In the genomic region with DNA sequence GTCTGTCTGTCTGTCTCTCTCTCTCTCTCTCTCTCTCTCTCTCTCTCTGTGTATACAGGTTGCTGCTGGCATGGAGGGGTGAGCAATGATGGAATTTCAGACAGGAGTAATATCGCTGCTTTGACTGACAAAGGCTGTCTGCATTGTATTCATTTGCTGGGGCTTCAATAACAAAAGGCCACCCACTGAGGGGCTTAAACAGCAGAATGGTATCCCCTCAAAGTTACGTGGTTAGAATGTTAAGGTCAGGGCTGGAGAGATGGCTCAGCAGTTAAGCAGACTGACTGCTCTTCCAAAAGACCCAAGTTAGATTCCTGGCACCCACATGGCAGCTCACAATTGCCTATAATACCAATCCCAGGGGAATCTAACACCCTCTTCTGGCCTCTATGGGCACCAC, we compare ENCODE assay signal across 20 mouse cellular contexts. TPM values are rescaled to one million over a fixed set of nuclear protein-coding genes. Genes with fewer than 3 reads are reported as not detected.
DNase-seq lines count a peak whose midpoint lies in the region; ATAC-seq and TF ChIP-seq lines count a peak whose summit lies in the region.
"Had no signal": no experiment of that assay in that cellular context is flagged by ENCODE, and none has a peak within 500 bp of the region (broad histone marks: within the 10 kb centered on the region; RNA-seq: fewer than 3 reads in every experiment).

No protein-coding gene starts in this region.

- no peak overlapping the region for H3K4me3 ChIP-seq in ES-E14 (ENCODE audit: insufficient read depth in 1 of 2, low read depth in 1 of 2, low read length in 2 of 2, poor library complexity in 1 of 2, severe bottlenecking in 1 of 2)
- no peak overlapping the region for H3K4me3 ChIP-seq in embryonic facial prominence, embryonic 10.5 days
- H3K4me3 ChIP-seq: embryonic facial prominence, embryonic 13.5 days; embryonic facial prominence, embryonic 15.5 days; erythroblast, embryonic 14.5 days; forebrain, embryonic 10.5 days; forebrain, embryonic 13.5 days; forebrain, embryonic 15.5 days had no signal

- intact Hi-C loops in heart, postnatal 25 days (cut with DNase I), result no loop called here

- peaks cover 7 to 8% of the 10 kb centered on the region in 2 experiments; a peak in 3 of 4 replicates for H3K4me1 ChIP-seq in ES-E14 (ENCODE audit: control insufficient read depth in 2 of 2, insufficient read depth in 2 of 2, low read length in 2 of 2, poor library complexity in 1 of 2)
- peaks cover 5% of the 10 kb centered on the region; the same call in 1 of the 2 replicates for H3K4me1 ChIP-seq in embryonic facial prominence, embryonic 10.5 days

- H3K9me3 ChIP-seq in ES-E14 (ENCODE audit: control insufficient read depth, insufficient read depth, low read depth, low read length), result no peaks in the 10 kb centered on the region
- H3K9me3 ChIP-seq in embryonic facial prominence, embryonic 10.5 days, result no peaks in the 10 kb centered on the region
- H3K9me3 ChIP-seq: embryonic facial prominence, embryonic 13.5 days; embryonic facial prominence, embryonic 15.5 days; forebrain, embryonic 10.5 days; forebrain, embryonic 13.5 days; forebrain, embryonic 15.5 days had no signal

- no peaks in the 10 kb centered on the region for H3K36me3 ChIP-seq in ES-E14 (ENCODE audit: control insufficient read depth, insufficient read depth, low read length, poor library complexity, severe bottlenecking)
- no peaks in the 10 kb centered on the region for H3K36me3 ChIP-seq in embryonic facial prominence, embryonic 10.5 days (replicated peaks)
- H3K36me3 ChIP-seq: embryonic facial prominence, embryonic 13.5 days; embryonic facial prominence, embryonic 15.5 days; forebrain, embryonic 10.5 days; forebrain, embryonic 15.5 days had no signal

- H3K27ac ChIP-seq in ES-E14 (ENCODE audit: insufficient read depth, low read depth, low read length, poor library complexity, severe bottlenecking), result no peak overlapping the region
- no peak overlapping the region for H3K27ac ChIP-seq in embryonic facial prominence, embryonic 10.5 days (replicated peaks)
- H3K27ac ChIP-seq: embryonic facial prominence, embryonic 13.5 days; embryonic facial prominence, embryonic 15.5 days; forebrain, embryonic 10.5 days; forebrain, embryonic 13.5 days had no signal

- peak; percentile 18 for DNase-seq in heart, adult 11 months
- DNase-seq in heart, postnatal 25 days (ENCODE audit: low spot score), result no peak
- no peak for DNase-seq in ES-E14 (ENCODE audit: low read depth, low spot score)
- peak; percentile 86 for DNase-seq in ZHBTc4 (ENCODE audit: low read depth, low spot score)
- no peak for DNase-seq in embryonic facial prominence, embryonic 10.5 days (ENCODE audit: low spot score)
- DNase-seq: adrenal gland, adult 2 months; adrenal gland, postnatal 10 days; adrenal gland, postnatal 25 days; cerebellum, adult 11-12 months; cerebellum, adult 2 months; cerebellum, adult 9-10 months; cerebellum, postnatal 10 days; cerebellum, postnatal 25 days had no signal

- in situ Hi-C loops in ES-E14 (cut with MboI; ENCODE audit: low sequenced_read_pairs in 2 of 2, unreplicated experiment in 2 of 2), result loop anchor here in 1 of 2 experiments (25.0 kb wide), 1 partner anchor 152 kb away; no protein-coding TSS in a partner anchor

- WGBS in embryonic facial prominence, embryonic 10.5 days, result 62% methylated on average over 2 of the region's 2 CpGs

- ATAC-seq in cerebellum, adult (ENCODE audit: insufficient number of reproducible peaks, low FRiP score, low TSS enrichment), result no peak
- ATAC-seq: forebrain, embryonic 13.5 days; forebrain, embryonic 15.5 days had no signal

- no peaks in the 10 kb centered on the region for H3K27me3 ChIP-seq in embryonic facial prominence, embryonic 10.5 days (replicated peaks; ENCODE audit: low read depth, poor library complexity, severe bottlenecking)
- H3K27me3 ChIP-seq: embryonic facial prominence, embryonic 13.5 days; embryonic facial prominence, embryonic 15.5 days; forebrain, embryonic 13.5 days; forebrain, embryonic 15.5 days had no signal

- H3K9ac ChIP-seq in ES-E14 (ENCODE audit: insufficient read depth, low read depth, low read length, poor library complexity, severe bottlenecking), result no peak overlapping the region
- H3K9ac ChIP-seq: embryonic facial prominence, embryonic 13.5 days; embryonic facial prominence, embryonic 15.5 days; forebrain, embryonic 13.5 days; forebrain, embryonic 15.5 days had no signal

TF ChIP-seq in ES-E14, 5 proteins besides CTCF, POLR2A, EP300 and RAD21:
- TF ChIP-seq HCFC1 (IDR thresholded peaks at IDR 0.05; ENCODE audit: borderline replicate concordance, insufficient read depth, low read length), result no peak
- peak; percentile 74 for TF ChIP-seq MAFK (IDR thresholded peaks at IDR 0.05; ENCODE audit: insufficient read depth, low read depth, low read length)

RNA-seq across cellular contexts. Expression of gene Mcur1, which starts 25.3 kb away (rescaled TPM):
- 10 to 100 TPM; 45.0 to 46.3 TPM for total RNA-seq in heart, postnatal 25 days (2021)
- total RNA-seq in ES-E14 (2012; rRNA removed), result 2.0 and 2.5 TPM in 2 replicates
- polyA plus RNA-seq in embryonic facial prominence, embryonic 10.5 days (2016; fragmentation: Nextera tagmentation; extraction: Ambion mirVana), result 9.5 and 10.1 TPM in 2 replicates

RNA-seq across cellular contexts. Expression of gene Rnf182, which starts 30.2 kb away (rescaled TPM):
- under 1 TPM in 1 of 2 experiments, not detected in 1; 0.22 TPM for total RNA-seq in heart, postnatal 25 days (2021)
- 0.05 and 0.22 TPM in 2 replicates for total RNA-seq in ES-E14 (2012; rRNA removed)
- 5.3 and 7.1 TPM in 2 replicates for polyA plus RNA-seq in embryonic facial prominence, embryonic 10.5 days (2016; fragmentation: Nextera tagmentation; extraction: Ambion mirVana)
- polyA plus RNA-seq: erythroblast, embryonic 14.5 days had no signal

Comparison
In these comparisons a context has a peak if more than half of its experiments do, and no peak if none do; other contexts are left out.
1. DNase-seq: peak in heart, adult 11 months (single experiment) and ZHBTc4 (single experiment); none in heart, postnatal 25 days (single experiment), ES-E14 (single experiment) and embryonic facial prominence, embryonic 10.5 days (single experiment).
2. RNA of gene Mcur1, which starts 25.3 kb away (total RNA-seq): 45.0 to 46.3 TPM in heart, postnatal 25 days; 2.0 to 2.5 TPM in ES-E14; every median in the first group is over 10 times any median in the second.